Mouse (Mus musculus) hindbrain, embryonic 16.5 days (tissue): Measurements from ENCODE around the gene BC107364. TPM values are rescaled to one million over a fixed set of nuclear protein-coding genes. Genes with fewer than 3 reads are reported as not detected.
A peak's percentile ranks its signal among the peaks of the same experiment; 100 is the strongest.
"Not testable (repeated sequence)": the region's sequence is repeated elsewhere in the genome, so short reads cannot be mapped to it uniquely, and the experiment has no call there.

ENCODE experiments used
- ATAC-seq: fragments of 200-750 bp; cut with Nextera tagmentation; 2 replicates; pipeline ENCODE4 v1.8.0; 2017; ENCODE audit warnings: moderate TSS enrichment, moderate library complexity
- H3K27ac ChIP-seq: fragments of 300-500 bp; sonication (generic); 2 replicates; pipeline ENCODE4 v1.5.1; 2014; ENCODE audit warnings: low read depth, mild to moderate bottlenecking, control low read depth, low read length, moderate library complexity
- H3K27me3 ChIP-seq: fragments of 300-500 bp; sonication (generic); replicated peaks from 2 replicates; pipeline ENCODE4 v1.6.1; 2014; ENCODE audit warnings: low read length; ENCODE audit not compliant: control insufficient read depth, insufficient read depth
- H3K36me3 ChIP-seq: fragments of 300-500 bp; sonication (generic); 2 replicates; pipeline ENCODE4 v1.6.1; 2014; ENCODE audit warnings: mild to moderate bottlenecking, low read length, moderate library complexity, mixed read lengths; ENCODE audit not compliant: control insufficient read depth, insufficient read depth
- H3K4me1 ChIP-seq: fragments of 300-500 bp; sonication (generic); 2 replicates; pipeline ENCODE4 v1.6.1; 2014; ENCODE audit warnings: low read depth, low read length; ENCODE audit not compliant: control insufficient read depth, insufficient read depth
- H3K4me2 ChIP-seq: fragments of 300-500 bp; sonication (generic); 2 replicates; pipeline ENCODE4 v1.6.1; 2014; ENCODE audit warnings: mild to moderate bottlenecking, low read length, control low read depth, moderate library complexity
- H3K4me3 ChIP-seq: fragments of 300-500 bp; sonication (generic); 2 replicates; pipeline ENCODE4 v1.5.1; 2014; ENCODE audit warnings: mild to moderate bottlenecking, low read length, control low read depth, moderate library complexity
- H3K9ac ChIP-seq: fragments of 300-500 bp; sonication (generic); 2 replicates; pipeline ENCODE4 v1.6.1; 2014; ENCODE audit warnings: low read depth, mild to moderate bottlenecking, control low read depth, low read length, moderate library complexity
- H3K9me3 ChIP-seq: fragments of 300-500 bp; sonication (generic); 2 replicates; pipeline ENCODE4 v1.6.1; 2014; ENCODE audit warnings: mild to moderate bottlenecking, low read length, moderate library complexity; ENCODE audit not compliant: control insufficient read depth
- WGBS: fragments of 180-500 bp; shearing (Covaris S2); extraction: QIAGEN DNeasy Blood & Tissue Kit; methylation state at CpG from one replicate; pipeline ENCODE4 v1.1.7; 2014; 5-methylcytosine and 5-hydroxymethylcytosine counted together
- polyA plus RNA-seq: library from polyadenylated mRNA; unstranded; fragments of >200 nt; fragmentation: Nextera tagmentation; extraction: Ambion mirVana; gene quantifications from 2 replicates; pipeline ENCODE4 v1.2.1, GENCODE M21; 2015

The BC107364 gene
- polyA plus RNA-seq, 1 experiment from 2014 or later: not detected

DNA sequence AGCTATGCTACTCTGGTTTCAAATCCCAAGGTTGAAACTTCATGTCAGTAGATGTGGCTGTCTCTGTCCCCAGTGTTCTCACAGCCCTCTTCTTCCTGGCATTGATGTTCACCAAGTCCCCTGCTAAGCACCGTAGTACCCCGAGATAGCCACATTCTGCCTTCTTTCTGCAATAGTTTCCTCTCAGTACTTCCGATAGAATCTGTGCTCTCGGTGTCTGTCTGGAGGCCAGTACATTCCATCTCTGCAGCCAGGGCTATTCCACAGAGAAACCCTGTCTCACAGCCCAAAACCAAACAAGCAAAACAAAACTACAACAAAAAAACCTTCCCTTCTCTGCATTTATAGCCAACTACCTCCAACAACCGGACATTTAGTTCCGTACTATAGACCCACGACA, 44.1 kb upstream of the BC107364 start:
- Histone ChIP-seq H3K9me3 (no peaks in the 10 kb centered on the region), H3K9ac (no peak overlapping the region), H3K4me2 (peak overlapping the region; percentile 82), H3K27me3 (no peaks in the 10 kb centered on the region), H3K36me3 (no peaks in the 10 kb centered on the region), H3K4me3 (no peak overlapping the region), H3K27ac (no peak overlapping the region), H3K4me1 (peaks cover 3% of the 10 kb centered on the region)
- WGBS: 70% methylated on average over 7 of the region's 7 CpGs
- no peak for ATAC-seq

DNA sequence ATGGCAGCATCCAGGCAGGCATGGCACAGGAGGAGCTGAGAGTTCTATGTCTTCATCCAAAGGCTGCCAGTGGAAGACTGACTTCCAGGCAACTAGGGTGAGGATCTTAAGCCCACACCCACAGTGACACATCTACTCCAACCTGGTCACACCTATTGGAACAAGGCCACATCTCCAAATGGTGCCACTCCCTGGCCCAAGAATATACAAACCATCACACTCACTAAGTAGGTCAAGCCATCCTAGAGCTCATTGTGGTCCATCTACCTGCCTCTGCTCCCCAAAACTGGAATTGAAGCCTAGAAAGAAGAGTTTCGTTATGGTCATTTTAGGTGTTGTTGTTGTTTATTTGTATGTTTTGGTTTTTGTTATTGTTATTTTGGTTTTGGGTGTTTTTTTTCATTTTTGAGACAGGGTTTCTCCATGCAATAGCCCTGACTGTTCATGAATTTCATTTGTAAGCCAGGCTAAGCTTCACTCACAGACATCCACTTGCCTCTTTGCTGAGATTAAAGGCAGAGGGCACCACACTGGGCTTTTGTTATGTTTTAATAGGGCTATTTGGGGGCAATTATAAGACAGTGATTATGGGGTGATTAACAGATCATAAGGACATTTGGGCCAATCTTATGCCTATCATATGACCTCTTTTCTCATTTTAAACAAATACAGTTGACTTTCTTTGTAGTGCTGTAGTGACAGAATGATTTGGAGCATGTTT, 43.5 kb upstream of the BC107364 start:
- WGBS: 100% methylated on average over 1 of the region's 1 CpGs
- Histone ChIP-seq H3K36me3 (no peaks in the 10 kb centered on the region), H3K9ac (no peak overlapping the region), H3K27me3 (no peaks in the 10 kb centered on the region), H3K9me3 (no peaks in the 10 kb centered on the region), H3K27ac (no peak overlapping the region), H3K4me2 (no peak overlapping the region), H3K4me1 (peaks cover 3% of the 10 kb centered on the region), H3K4me3 (no peak overlapping the region)
- no peak for ATAC-seq

DNA sequence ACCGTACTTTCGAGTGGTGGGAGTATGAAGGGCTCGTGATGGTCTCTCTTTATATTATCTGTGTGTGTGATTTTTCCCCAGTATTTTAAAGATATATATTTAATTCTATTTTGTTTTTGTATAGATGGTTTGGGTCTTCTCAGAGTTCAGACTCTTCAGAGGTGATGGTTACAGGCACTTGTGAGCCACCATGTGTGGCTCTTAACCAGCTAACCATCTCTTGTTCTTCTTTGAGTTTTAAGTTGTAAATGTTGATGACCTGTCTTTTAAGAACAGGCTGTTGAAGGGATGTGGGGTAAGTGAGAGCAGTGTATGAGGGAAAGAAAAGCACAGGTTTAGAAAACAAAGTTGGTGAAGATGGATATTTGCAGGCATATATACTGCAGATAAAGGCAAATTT, 42.8 kb upstream of the BC107364 start:
- H3K4me2 ChIP-seq: no peak overlapping the region
- H3K27ac ChIP-seq: no peak overlapping the region
- ATAC-seq: no peak
- H3K4me3 ChIP-seq: no peak overlapping the region
- no peaks in the 10 kb centered on the region for H3K27me3 ChIP-seq
- H3K9ac ChIP-seq: no peak overlapping the region
- H3K9me3 ChIP-seq: no peaks in the 10 kb centered on the region
- H3K36me3 ChIP-seq: no peaks in the 10 kb centered on the region
- 95% methylated on average over 3 of the region's 3 CpGs for WGBS
- peaks cover 3% of the 10 kb centered on the region for H3K4me1 ChIP-seq

DNA sequence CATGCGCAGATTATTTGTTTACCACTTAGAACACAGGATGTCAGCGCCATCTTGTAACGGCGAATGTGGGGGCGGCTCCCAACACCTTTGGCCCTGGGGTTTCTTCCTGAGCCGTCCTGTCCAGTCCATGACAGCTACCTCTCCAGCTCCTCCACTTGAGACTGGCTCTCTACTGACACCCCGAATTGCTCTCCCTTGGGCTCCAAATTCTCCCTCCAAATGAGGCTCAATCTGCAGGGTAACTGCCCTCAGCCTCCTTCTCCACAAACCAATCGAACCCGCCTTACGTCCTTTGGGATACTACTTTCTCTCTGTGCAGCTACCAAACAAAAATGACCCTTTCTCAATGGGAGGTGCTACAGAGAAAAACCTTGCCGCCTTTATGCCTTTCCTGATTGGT, 42.4 kb upstream of the BC107364 start:
- not testable (repeated sequence) for H3K4me3 ChIP-seq, H3K4me1 ChIP-seq, ATAC-seq, H3K9me3 ChIP-seq, H3K27me3 ChIP-seq, H3K9ac ChIP-seq, H3K4me2 ChIP-seq, H3K27ac ChIP-seq, H3K36me3 ChIP-seq
- 100% methylated on average over 2 of the region's 11 CpGs for WGBS

DNA sequence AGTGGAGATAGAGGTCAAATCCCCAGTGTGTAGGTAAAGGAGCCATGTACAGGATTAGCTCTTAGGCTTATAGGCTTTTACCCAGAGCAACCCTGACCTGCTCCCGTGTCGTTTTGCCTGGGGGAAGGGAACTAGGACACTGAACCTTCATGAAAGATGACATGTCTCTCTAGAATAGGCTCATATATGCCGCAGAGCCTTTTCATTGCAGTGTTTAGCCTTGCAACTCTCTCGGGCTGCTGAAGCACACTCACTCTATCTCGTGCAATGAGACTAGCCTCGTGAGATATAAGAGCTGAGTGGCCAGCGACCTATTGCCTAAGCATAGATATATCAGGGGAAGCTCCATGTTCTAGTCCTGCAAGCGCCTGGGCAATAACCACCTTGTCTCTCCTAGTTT, 37.5 kb upstream of the BC107364 start:
- 13% methylated on average over 2 of the region's 8 CpGs for WGBS
- peak overlapping the region; percentile 66; the same call in 1 of the 2 replicates for H3K27ac ChIP-seq
- H3K4me1 ChIP-seq, H3K4me3 ChIP-seq, H3K4me2 ChIP-seq, H3K9ac ChIP-seq, H3K36me3 ChIP-seq, ATAC-seq, H3K27me3 ChIP-seq, H3K9me3 ChIP-seq: not testable (repeated sequence)

DNA sequence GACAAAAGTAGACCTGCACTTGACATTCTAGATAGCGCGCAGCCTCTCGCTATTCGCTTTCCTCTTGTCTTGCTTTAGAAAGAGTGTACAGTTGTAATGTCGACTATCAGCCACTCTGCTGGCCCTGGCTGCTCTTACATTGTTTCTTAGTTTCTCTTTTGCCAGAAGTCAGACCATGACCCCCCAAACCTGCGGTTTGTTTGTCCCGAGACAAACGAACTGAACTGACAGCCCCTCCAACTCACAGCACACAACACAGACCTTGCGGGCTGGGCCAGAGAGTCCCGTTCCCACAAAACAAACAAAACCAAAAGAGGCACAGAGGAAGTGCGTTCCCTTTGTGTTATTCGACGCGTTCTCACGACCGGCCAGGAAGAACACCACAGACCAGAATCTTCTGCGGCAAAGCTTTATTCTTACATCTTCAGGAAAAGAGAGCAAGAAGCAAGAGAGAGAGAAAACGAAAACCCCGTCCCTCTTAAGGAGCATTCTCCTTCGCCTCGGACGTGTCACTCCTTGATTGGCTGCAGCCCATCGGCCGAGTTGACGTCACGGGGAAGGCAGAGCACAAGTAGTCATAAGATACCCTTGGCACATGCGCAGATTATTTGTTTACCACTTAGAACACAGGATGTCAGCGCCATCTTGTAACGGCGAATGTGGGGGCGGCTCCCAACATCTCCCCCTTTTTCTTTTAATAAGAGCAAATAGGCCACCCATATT, 37.0 kb upstream of the BC107364 start:
- H3K4me3 ChIP-seq, H3K9ac ChIP-seq, H3K4me1 ChIP-seq, H3K36me3 ChIP-seq, H3K4me2 ChIP-seq, H3K27me3 ChIP-seq, H3K9me3 ChIP-seq, H3K27ac ChIP-seq: not testable (repeated sequence)
- 0% methylated on average over 8 of the region's 31 CpGs for WGBS
- ATAC-seq: peak; percentile 72

DNA sequence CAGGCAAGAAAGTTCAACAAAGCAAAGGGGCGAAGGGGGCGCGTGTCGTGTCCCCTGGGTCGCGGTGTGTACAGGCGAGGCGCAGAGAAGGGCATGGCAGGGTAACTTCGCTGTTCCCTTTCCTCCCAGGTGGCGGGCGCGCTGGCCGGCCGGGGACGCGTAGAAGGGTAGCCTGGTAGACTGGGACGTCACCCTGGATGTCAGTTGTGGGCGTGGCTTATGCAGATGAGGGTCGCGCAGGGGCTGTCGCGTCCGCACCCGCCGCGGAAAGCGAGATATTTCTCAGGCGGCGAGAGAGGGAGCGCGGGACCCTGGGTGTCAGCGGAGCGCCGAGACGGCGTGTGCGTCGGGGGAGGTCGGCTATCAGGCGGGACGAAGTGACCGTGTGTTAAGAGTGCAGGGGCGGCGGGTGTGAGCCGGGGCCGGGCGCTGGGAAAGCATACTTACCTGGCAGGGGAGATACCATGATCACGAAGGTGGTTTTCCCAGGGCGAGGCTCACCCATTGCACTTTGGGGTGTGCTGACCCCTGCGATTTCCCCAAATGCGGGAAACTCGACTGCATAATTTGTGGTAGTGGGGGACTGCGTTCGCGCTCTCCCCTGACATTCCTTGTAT, 36.3 kb upstream of the BC107364 start:
- H3K9ac ChIP-seq: peak overlapping the region; percentile 53
- peak overlapping the region; percentile 69 for H3K4me2 ChIP-seq
- H3K9me3 ChIP-seq, H3K27me3 ChIP-seq, H3K4me1 ChIP-seq, H3K36me3 ChIP-seq: not testable (repeated sequence)
- peak; percentile 85 for ATAC-seq
- peak overlapping the region; percentile 27 for H3K4me3 ChIP-seq
- no CpG with 5 or more reads among the region's 55 CpGs for WGBS
- peak overlapping the region; percentile 86 for H3K27ac ChIP-seq

DNA sequence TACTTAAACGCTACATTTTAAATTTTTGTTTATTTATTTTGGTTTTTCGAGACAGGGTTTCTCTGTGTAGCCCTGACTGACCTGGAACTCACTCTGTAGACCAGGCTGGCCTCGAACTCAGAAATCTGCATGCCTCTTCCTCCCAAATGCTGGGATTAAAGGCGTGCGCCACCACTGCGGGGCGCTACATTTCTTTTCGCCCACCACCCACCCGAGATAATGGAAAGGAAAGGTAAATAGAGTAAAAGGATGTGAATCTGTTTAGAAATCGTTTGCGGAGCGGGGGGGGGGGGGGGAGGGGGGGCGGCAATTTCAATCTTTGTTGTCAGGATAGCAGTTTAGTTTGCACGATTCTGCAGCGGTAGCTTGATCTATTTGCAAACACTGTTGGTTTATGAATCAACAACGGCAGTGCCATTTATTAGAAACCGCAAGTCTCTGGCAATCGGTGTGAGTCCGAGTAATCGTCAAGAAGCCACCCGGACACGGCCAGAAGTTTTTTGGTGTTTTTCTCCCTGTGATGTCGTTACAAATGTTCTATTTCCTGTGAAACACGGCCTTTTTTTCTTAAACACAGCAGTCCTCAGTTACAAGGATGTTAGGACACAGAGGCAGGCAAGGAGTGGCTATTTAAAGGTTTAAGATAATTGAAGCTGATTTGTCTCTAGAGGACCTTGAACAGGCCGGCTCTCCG, 35.6 kb upstream of the BC107364 start:
- H3K4me3 ChIP-seq: peak overlapping the region; percentile 27
- no peaks in the 10 kb centered on the region for H3K9me3 ChIP-seq
- H3K27me3 ChIP-seq: peaks cover 5% of the 10 kb centered on the region
- H3K27ac ChIP-seq: peak overlapping the region; percentile 86
- no peaks in the 10 kb centered on the region for H3K36me3 ChIP-seq
- peak overlapping the region; percentile 53 for H3K9ac ChIP-seq
- ATAC-seq: no peak
- H3K4me2 ChIP-seq: peak overlapping the region; percentile 69
- WGBS: 5% methylated on average over 25 of the region's 26 CpGs
- no peaks in the 10 kb centered on the region for H3K4me1 ChIP-seq
